Mouse (Mus musculus): ENCODE measurements around the gene Sept10.

DNA sequence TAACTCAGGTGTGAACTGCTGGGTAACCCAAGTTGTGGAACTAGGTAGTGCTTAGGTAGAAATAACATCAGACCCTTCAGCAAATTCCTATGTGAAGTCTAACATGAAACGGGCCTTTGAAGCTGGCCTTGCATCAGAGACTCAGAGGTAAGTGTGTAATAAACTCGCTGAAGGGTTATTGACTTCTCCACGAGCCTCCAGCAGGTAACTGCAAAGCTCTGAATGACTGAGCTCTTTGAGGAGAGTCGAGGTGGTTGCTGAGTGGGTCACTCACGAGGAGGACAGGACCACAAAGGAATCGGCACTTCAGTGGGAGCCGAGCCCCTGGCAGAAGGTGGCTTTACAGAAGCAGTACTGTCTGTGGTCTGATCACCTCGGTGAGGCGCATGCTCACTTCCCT, 105.3 kb downstream of the Sept10 start:
- TF ChIP-seq CTCF (IDR thresholded peaks at IDR 0.05; ENCODE audit: extremely low read depth, insufficient read depth, insufficient read length, insufficient replicate concordance) (no peak), POLR2A (IDR thresholded peaks at IDR 0.05; ENCODE audit: low read depth, low read length) (no peak)
